Mouse (Mus musculus) c-Kit-positive CD71-negative TER-119-negative erythroid progenitor cells, embryonic 14.5 days (primary cell): Measurements from ENCODE around the gene Tcf7l1.

Source experiments
- DNase-seq: peaks from one replicate; pipeline ENCODE4 v3.0.0-alpha.2; 2013; ENCODE audit warnings: low read depth

The Tcf7l1 gene

DNA sequence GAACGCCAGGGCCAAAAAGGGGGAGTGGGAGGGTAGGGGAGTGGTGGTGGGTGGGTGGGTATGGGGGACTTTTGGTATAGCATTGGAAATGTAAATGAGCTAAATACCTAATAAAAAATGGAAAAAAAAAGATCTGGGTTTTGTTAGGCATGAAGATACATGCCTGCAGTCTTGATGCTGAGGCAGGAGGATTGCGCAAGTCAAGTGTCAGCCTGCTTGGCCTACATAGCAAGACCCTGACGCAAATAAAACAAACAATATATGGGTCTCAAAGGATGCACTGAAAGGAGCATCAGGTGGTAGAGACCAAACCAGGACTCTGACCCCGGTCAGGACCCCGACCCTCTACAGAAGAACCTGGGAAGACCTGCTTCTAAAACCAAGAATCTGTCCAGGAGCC is 90.5 kb downstream of the Tcf7l1 start:
- DNase-seq: no peak

DNA sequence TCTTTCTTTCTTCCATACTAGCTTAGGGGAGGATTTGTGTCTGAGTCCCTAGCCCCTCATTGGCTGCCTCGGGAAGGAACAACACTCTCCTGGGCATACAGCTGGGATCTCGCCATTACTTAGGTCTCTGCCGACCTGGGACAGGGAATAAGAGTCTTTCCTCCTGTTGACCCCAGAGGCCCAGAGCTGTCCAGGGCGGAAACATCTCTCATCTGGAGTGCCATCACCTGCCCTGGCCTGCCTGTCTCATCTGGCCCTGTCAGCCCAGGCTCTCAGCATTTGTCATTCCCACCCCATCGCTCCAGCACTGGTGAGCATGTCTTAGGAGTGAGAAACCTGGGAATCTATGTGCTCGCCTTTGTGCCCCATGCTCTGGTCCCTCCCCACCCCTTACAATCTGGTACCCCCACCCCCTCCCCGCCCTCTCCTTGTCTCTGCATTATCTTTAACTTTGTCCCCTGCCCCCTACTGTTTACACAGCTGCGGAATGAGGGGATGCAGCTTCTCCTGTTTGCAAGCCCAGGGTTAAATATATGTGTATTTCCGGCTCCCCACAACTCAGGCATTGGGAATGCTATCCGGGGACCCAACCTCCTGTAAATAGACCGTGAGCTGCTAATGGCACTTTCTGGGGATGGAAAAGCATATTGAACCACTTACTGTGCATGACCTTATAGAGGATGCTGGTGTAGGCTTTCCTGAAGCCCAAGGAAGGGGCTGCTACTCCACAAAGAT is 92.3 kb downstream of the Tcf7l1 start:
- DNase-seq: no peak

GRCm38 (mm10) chr6:72694791-72695204 is 94.3 kb downstream of the Tcf7l1 start:
- no peak for DNase-seq

DNA sequence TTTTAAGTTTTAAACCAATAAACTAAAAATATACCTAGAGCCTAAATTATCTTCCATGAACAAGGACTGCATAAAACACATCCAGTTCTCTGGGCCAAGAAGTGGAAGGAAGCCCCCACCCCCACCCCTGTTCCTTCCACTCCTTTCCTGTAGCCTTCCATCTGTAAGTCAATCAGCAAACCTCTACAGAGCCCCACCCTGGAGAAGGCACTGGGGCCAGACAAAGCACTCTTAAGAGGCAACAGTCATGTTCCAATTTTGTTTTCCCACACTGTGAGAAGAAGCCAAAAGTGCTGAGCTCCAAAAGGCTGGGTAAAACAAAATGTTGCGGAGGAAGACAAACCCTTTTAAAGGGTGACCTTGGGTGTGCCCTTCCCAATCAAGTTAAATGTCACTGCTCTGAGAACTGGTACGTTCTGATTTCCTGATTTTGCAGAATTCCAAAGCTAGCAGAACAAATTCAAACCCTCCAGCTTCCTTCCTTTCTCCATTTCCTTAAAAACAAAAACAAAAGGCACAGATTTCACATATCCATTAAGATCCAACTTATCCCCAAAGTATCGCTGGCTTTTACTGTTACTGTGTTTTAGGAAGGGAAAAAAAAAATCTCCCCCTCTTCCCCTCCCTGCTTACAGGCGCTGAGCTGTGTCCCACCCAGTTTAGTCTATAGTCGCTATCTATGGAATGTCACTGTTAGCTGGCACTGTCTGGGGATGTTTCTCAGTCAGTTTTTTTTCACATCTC is 94.8 kb downstream of the Tcf7l1 start:
- no peak for DNase-seq

GRCm38 (mm10) chr6:72692469-72692868 is 96.6 kb downstream of the Tcf7l1 start:
- DNase-seq: no peak

DNA sequence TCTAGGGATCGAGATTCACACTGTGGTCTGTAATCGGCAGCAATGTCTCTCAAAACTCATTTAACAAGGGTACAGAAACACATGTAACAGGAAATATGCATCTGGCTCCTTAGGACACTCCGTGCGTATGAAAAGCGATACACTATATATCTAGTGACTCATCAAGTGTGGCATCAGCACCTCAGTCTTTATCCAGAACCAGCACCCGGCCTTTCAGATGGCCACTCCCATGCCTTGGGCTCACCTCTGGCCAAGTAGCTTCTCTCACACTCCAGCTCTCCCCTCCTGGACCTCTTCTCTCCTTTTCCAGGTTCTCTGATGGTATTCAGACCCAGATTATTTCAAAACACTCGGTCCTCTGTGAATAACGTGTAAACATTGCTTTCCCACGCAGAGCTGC is 97.5 kb downstream of the Tcf7l1 start:
- no peak for DNase-seq

GRCm38 (mm10) chr6:72690595-72690994 is 98.5 kb downstream of the Tcf7l1 start:
- DNase-seq: no peak

DNA sequence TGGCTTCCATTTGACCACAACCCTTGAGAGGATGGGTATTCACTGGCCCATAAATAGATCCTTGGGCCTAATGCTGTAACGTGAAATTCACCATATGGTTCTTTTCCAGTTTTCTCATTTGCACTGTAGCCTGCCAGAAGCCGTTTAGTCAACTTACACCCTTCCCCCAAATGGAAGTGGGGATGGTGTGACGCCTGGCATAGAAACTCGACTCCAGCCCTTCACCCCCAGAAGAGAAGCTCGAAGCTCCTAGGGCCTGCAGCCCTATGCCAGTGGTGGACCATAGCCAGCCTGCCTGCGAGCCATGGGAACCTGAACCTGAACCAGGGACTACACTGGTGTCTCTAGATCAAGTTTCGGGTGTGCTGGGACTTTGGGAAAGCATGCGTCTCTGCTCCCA is 99.1 kb downstream of the Tcf7l1 start:
- DNase-seq: no peak

- no peak for DNase-seq
Observed at GRCm38 (mm10) chr6:72689046-72689445, 100.0 kb downstream of the Tcf7l1 start.

DNA sequence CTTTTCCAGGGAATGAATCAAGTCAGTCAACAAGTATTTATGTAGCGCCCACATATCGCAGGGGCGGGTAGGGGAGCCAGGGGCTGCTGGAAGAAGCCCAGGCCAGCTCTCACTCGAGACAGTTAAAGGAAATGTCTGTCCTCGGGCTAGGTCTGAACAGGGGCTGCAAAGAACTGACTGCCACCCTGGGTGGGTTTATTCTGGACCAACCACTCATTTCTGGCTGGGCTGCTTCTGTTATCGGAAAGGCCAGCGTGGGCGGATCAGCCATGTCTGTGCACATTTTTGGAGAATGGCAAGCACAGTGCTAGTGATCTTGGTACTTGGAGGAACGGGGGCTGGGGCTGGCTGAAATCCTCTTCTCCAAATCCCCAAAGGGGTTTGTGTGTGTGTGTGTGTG is 103.9 kb downstream of the Tcf7l1 start:
- DNase-seq: no peak

- DNase-seq: no peak
Observed at GRCm38 (mm10) chr6:72684260-72684805, 104.7 kb downstream of the Tcf7l1 start.

DNA sequence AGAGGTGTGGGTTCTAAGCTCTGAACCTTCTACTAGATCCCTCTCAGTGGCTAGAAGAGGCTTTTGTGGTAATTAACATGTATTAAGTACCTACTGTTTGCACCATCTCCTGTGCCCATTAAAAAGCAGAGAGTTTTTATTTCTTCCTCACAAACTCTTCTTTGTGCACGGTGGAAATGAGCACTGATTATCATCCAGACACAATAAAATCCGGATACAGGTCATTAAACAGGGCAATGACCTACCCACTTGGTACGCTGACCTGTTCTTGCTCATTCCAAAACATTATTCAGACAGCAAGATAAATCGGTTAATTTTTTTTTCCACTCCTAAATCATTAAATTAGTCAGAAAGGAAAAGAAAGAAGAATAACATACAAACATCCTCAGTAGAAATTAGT is 106.8 kb downstream of the Tcf7l1 start:
- DNase-seq: no peak

DNA sequence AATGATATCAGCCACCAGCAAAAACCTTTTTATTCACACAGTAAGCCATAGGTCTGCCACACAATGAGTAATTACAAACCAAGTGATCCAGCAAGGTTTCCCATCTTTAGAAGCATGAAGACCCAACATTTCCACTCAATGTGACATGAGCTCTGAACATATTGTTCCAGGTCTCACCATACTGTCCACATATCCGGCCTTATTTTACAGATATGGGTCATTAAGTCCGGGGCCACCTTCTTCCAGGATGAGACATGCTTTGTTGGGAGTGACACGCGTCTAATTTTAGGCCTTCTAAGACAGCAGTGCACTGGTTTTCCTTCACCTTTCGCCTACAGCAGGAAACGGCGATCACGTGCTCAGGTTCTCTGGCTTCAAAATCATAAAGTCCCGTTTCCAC is 108.1 kb downstream of the Tcf7l1 start:
- no peak for DNase-seq

- DNase-seq: no peak
Observed at GRCm38 (mm10) chr6:72678631-72679030, 110.4 kb downstream of the Tcf7l1 start.

- DNase-seq: no peak
Observed at GRCm38 (mm10) chr6:72677510-72678220, 111.4 kb downstream of the Tcf7l1 start.

GRCm38 (mm10) chr6:72677079-72677478 is 112.0 kb downstream of the Tcf7l1 start:
- no peak for DNase-seq

DNA sequence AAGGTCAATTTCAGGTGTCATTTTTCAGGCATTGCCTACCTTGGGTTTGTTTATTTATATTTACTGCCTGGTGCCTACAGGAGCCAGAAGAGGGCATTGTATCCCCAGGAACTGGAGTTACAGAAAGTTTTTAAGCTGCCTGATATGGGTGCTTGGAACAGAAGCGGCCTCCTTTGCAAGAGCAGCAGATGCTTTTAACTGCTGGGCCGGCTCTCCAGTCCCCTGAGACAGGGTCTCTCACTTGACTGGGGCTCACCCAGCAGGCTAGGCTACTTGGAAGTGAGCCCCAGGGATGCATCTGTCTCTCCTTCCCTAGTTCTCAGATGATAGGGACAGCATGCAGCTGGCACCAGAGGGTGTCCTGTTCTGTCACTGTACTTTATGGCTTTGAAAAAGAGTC is 112.7 kb downstream of the Tcf7l1 start:
- DNase-seq: peak; percentile 6

DNA sequence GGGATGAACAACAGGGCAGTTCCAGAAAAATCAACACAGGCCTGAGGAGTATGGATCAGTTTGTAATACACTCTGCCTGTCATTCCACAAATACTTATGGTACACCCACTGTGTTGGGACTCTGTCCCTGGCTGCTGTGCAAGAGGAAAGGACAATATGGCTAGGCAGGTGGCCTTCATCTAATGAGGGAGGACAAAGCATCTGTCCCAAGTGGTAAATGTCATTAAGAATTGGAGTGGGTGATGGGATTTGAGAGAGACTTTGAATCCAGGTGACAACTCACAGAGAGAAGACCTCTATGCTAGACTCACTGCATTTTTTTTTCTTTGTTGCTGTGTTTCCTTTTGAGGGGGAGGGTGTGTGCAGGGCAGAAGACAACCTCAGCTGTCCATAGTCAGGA is 115.3 kb downstream of the Tcf7l1 start:
- no peak for DNase-seq

- no peak for DNase-seq
Observed at GRCm38 (mm10) chr6:72671129-72671528, 117.9 kb downstream of the Tcf7l1 start.

GRCm38 (mm10) chr6:72667021-72667420 is 122.0 kb downstream of the Tcf7l1 start:
- DNase-seq: peak; percentile 50

GRCm38 (mm10) chr6:72664290-72664689 is 124.8 kb downstream of the Tcf7l1 start:
- no peak for DNase-seq

DNA sequence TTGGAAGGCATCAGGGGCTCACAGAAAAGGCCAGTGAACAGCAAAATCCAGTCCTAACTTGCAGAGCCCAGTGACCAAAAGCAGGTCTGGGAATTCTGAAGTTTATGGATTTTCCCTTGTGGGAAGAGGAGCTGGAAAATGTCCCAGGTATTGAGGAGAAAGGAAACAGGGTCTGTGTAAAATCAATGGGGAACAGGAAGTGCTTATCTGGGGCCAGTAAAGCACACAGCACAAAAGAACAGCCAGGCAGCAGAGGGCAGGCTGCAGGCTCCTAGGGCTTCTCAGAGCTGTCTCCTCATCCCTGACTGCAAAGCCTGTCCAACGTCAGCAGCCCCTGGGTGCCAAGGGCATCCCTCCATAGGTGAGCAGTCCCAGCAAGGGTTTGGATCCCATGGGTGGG is 126.1 kb downstream of the Tcf7l1 start:
- no peak for DNase-seq

DNA sequence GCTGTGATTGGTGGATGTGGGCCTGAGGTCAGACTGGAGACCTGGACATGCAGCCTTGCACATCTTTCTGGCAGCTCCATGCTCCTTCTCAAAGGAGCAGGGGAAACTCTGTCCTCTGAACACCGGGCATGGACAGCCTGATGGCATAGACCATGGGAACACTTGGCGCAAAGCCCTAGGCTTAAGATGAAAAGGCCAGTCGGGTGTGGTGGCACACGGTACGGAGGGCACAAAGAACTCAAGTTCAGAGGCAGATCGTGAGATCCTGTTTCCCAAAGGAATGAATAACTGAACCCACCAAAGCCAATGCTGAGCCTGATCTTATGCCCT is 128.7 kb downstream of the Tcf7l1 start:
- no peak for DNase-seq
